Mouse (Mus musculus) effector memory CD4-positive, alpha-beta T cell, adult 5 months (primary cell): ENCODE results near the gene Insl6. TPM values are rescaled to one million over a fixed set of nuclear protein-coding genes. Genes with fewer than 3 reads are reported as not detected.

Source experiments
- polyA plus RNA-seq: library from polyadenylated mRNA; unstranded; fragments of 100-300 nt; shearing (Covaris generic); gene quantifications from one replicate; pipeline ENCODE4 v1.2.1, GENCODE M21; 2017

Gene Insl6
- 38.4 TPM for polyA plus RNA-seq

DNA sequence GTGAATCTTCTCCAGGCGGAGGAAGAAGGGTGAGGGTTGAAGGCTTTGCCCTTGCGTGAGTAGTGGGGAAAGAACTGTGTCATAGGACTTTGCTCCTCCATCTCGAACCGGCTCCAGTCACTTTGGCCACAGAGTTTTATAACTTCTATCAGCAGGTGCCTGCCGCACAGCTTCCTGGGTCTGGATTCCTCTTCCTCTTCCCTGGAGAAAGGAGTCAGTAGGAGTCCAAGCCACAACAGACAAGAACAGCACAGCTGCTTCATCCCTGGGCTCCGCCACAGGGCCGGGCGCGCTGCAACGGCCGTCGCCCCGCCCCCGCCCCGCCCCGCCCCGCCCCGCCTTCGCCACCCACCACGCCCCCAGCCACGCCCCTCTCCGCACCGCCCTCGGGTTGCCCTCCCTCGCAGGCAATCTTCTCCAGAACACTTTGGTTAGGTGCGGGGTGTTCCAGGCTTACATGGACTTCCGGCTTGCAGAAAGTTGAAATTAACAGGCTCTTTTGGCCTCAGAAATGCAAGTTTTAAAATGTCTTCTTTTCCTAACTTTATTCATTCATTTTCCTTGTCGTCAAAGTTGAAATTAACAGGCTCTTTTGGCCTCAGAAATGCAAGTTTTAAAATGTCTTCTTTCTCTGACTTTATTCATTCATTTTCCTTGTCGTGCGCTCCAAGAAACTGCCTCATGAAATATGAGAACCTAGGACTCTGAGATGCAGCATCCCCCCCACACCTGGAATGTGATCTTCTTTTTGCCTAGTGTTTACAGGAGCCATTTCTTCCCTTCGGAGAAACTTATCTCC, at the start of gene Insl6:
Insl6 (minus strand) TSS at position 304 of the 799 bp plus-strand sequence.

GRCm38 (mm10) chr19:29366969-29367622, 41.9 kb upstream of the Insl6 start, which contains the start of the genes Plgrkt and Cd274:
Gene Plgrkt, minus strand, starts transcription at chr19:29367390.
Gene Cd274, plus strand, starts transcription at chr19:29367455.

GRCm38 (mm10) chr19:29334068-29334745, 9.1 kb upstream of the Insl6 start, which contains the start of gene Rln1:
Gene Rln1, minus strand, starts transcription at chr19:29334670.

Other genes with a start within 250 kb of the Insl6 start
- 88.0 TPM for gene Rcl1, start 224.0 kb downstream of the Insl6 start, polyA plus RNA-seq
- 250 TPM for gene Jak2, start 73.5 kb downstream of the Insl6 start, polyA plus RNA-seq
- gene Rln1, start 9.3 kb upstream of the Insl6 start, polyA plus RNA-seq, result not detected
- gene Plgrkt, start 42.0 kb upstream of the Insl6 start, polyA plus RNA-seq, result 235 TPM
- gene Cd274, start 42.1 kb upstream of the Insl6 start, polyA plus RNA-seq, result 152 TPM
- 25.0 TPM for gene Pdcd1lg2, start 85.6 kb upstream of the Insl6 start, polyA plus RNA-seq
- 50.4 TPM for gene Ric1, start 196.9 kb upstream of the Insl6 start, polyA plus RNA-seq